Mouse (Mus musculus) right cerebral cortex, postnatal 25 days (tissue): ENCODE measurements around the gene Pdgfra.

Experiments used
- DNase-seq: peaks from one replicate; pipeline ENCODE4 v3.0.0; 2022

The Pdgfra gene

GRCm38 (mm10) chr5:75152021-75152425, at the start of gene Pdgfra:
TSS of gene Pdgfra (plus strand) at chr5:75152292.
- no peak for DNase-seq

GRCm38 (mm10) chr5:75106511-75106910, 45.6 kb upstream of the Pdgfra start:
- DNase-seq = no peak

GRCm38 (mm10) chr5:75109368-75109767, 42.7 kb upstream of the Pdgfra start:
- no peak for DNase-seq

GRCm38 (mm10) chr5:75111781-75112180, 40.3 kb upstream of the Pdgfra start:
- no peak for DNase-seq

- DNase-seq = no peak
These were observed 33.3 kb upstream of the Pdgfra start for GRCm38 (mm10) chr5:75118840-75119239.

- DNase-seq = no peak
These were observed 30.4 kb upstream of the Pdgfra start for GRCm38 (mm10) chr5:75121646-75122045.

- DNase-seq = no peak
These were observed 17.4 kb upstream of the Pdgfra start for GRCm38 (mm10) chr5:75134681-75135080.

GRCm38 (mm10) chr5:75143092-75143491, 9.0 kb upstream of the Pdgfra start:
- no peak for DNase-seq

GRCm38 (mm10) chr5:75143767-75144166, 8.3 kb upstream of the Pdgfra start:
- DNase-seq = no peak

GRCm38 (mm10) chr5:75145341-75145740, 6.8 kb upstream of the Pdgfra start:
- DNase-seq = no peak

- no peak for DNase-seq
These were observed 5.6 kb upstream of the Pdgfra start for GRCm38 (mm10) chr5:75146469-75146868.

- no peak for DNase-seq
These were observed 3.6 kb upstream of the Pdgfra start for GRCm38 (mm10) chr5:75148343-75149127.

GRCm38 (mm10) chr5:75149380-75149779, 2.7 kb upstream of the Pdgfra start:
- DNase-seq = no peak

GRCm38 (mm10) chr5:75149880-75150279, 2.2 kb upstream of the Pdgfra start:
- DNase-seq = no peak

GRCm38 (mm10) chr5:75150341-75150981, 1.6 kb upstream of the Pdgfra start:
- DNase-seq = no peak

- no peak for DNase-seq
These were observed 769 bp upstream of the Pdgfra start for GRCm38 (mm10) chr5:75151146-75151900.

GRCm38 (mm10) chr5:75152791-75153625, 916 bp downstream of the Pdgfra start:
- no peak for DNase-seq

- no peak for DNase-seq
These were observed 1.5 kb downstream of the Pdgfra start for GRCm38 (mm10) chr5:75153626-75153960.

GRCm38 (mm10) chr5:75153961-75154620, 2.0 kb downstream of the Pdgfra start:
- DNase-seq = no peak

- no peak for DNase-seq
These were observed 2.6 kb downstream of the Pdgfra start for GRCm38 (mm10) chr5:75154621-75155235.

- DNase-seq = no peak
These were observed 3.2 kb downstream of the Pdgfra start for GRCm38 (mm10) chr5:75155281-75155680.
